Mouse (Mus musculus): ENCODE measurements around the gene Olfr1280. TPM values are rescaled to one million over a fixed set of nuclear protein-coding genes. Genes with fewer than 3 reads are reported as not detected.

Olfr1280 gene
- polyA plus RNA-seq, 1 experiment from 2014 or later, result not detected

DNA sequence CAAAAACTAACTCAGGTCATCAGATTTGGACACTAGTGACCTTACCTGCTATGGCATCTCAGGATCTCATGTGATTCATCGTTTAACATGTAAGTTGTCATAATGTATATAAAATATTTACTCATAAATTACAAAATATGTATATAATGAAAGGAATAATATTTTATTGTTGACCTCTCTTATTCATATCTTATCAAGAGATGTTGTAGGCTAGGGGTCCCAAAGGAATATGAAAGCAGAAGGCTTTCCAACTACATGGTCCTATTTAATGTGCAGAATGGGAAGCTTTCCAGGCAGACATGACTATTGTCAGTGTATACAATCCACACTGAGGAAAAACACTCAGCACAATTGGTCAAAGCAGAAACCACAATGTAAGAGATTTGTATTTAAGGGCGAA, 52.7 kb downstream of the Olfr1280 start, which contains the start of gene Olfr1283:
TSS of gene Olfr1283 (plus strand) at position 301 of the 400 bp plus-strand sequence.
- no peak within 1 kb of the TSS for H3K4me2 ChIP-seq (ENCODE audit: low read length)
- WGBS, result 61% methylated on average over 2 of the region's 2 CpGs
- ATAC-seq (ENCODE audit: insufficient number of reproducible peaks, insufficient read depth, low FRiP score, low read depth), result no peak

GRCm38 (mm10) chr2:111375222-111375621, 61.4 kb downstream of the Olfr1280 start, which contains the start of gene Olfr1284:
Gene Olfr1284, plus strand, starts transcription at chr2:111375522.
- Histone ChIP-seq H3K36me3 (ENCODE audit: control insufficient read depth, insufficient read depth, low read length) (no peaks in the 10 kb centered on the region), H3K4me1 (ENCODE audit: control insufficient read depth in 2 of 2, insufficient read depth in 2 of 2, low read length in 2 of 2) (no peaks in the 10 kb centered on the region), H3K9ac (ENCODE audit: low read length) (no peak within 1 kb of the TSS), H3K4me3 (ENCODE audit: control insufficient read depth in 1 of 2, insufficient read depth in 1 of 2, low read depth in 1 of 2, low read length in 2 of 2) (no peak within 1 kb of the TSS), H3K27ac (replicated peaks in 1 of 2; ENCODE audit: control insufficient read depth in 1 of 2, insufficient read depth in 1 of 2, low read depth in 2 of 2, low read length in 2 of 2) (no peak within 1 kb of the TSS), H3K9me3 (ENCODE audit: control insufficient read depth, low read length) (no peaks in the 10 kb centered on the region), H3K27me3 (ENCODE audit: control insufficient read depth, insufficient read depth, low read length) (no peaks in the 10 kb centered on the region), H3K4me2 (ENCODE audit: low read length) (no peak within 1 kb of the TSS)
- 76% methylated on average over 1 of the region's 1 CpGs for WGBS
- ATAC-seq (ENCODE audit: insufficient number of reproducible peaks, insufficient read depth, low FRiP score, low read depth), result no peak

More for the DNA sequence above, 52.7 kb downstream of the Olfr1280 start, which contains the start of gene Olfr1283:
- Histone ChIP-seq H3K27me3 (ENCODE audit: control insufficient read depth, insufficient read depth, low read length) (no peaks in the 10 kb centered on the region), H3K4me1 (ENCODE audit: control insufficient read depth in 2 of 2, insufficient read depth in 2 of 2, low read length in 2 of 2) (no peaks in the 10 kb centered on the region), H3K9ac (ENCODE audit: low read length) (no peak within 1 kb of the TSS), H3K4me3 (ENCODE audit: control insufficient read depth in 1 of 2, insufficient read depth in 1 of 2, low read depth in 1 of 2, low read length in 2 of 2) (no peak within 1 kb of the TSS), H3K9me3 (ENCODE audit: control insufficient read depth, low read length) (no peaks in the 10 kb centered on the region), H3K27ac (replicated peaks in 1 of 2; ENCODE audit: control insufficient read depth in 1 of 2, insufficient read depth in 1 of 2, low read depth in 2 of 2, low read length in 2 of 2) (no peak within 1 kb of the TSS), H3K36me3 (ENCODE audit: control insufficient read depth, insufficient read depth, low read length) (no peaks in the 10 kb centered on the region)

Other genes with a start within 250 kb of the Olfr1280 start
- gene Gm13941, start 208.0 kb upstream of the Olfr1280 start, polyA plus RNA-seq (2014; fragmentation: Nextera tagmentation; extraction: Ambion mirVana), result not detected in 2 replicates
- not detected in 2 replicates for gene Gm15130, start 161.1 kb upstream of the Olfr1280 start, polyA plus RNA-seq (2014; fragmentation: Nextera tagmentation; extraction: Ambion mirVana)
- not detected in 2 replicates for gene 4930430A15Rik, start 84.4 kb upstream of the Olfr1280 start, polyA plus RNA-seq (2014; fragmentation: Nextera tagmentation; extraction: Ambion mirVana)
- gene Olfr1275, start 78.7 kb upstream of the Olfr1280 start, polyA plus RNA-seq (2014; fragmentation: Nextera tagmentation; extraction: Ambion mirVana), result not detected in 2 replicates
- not detected in 2 replicates for gene Olfr1276, start 59.5 kb upstream of the Olfr1280 start, polyA plus RNA-seq (2014; fragmentation: Nextera tagmentation; extraction: Ambion mirVana)
- not detected in 2 replicates for gene Olfr1277, start 39.9 kb upstream of the Olfr1280 start, polyA plus RNA-seq (2014; fragmentation: Nextera tagmentation; extraction: Ambion mirVana)
- gene Olfr1278, start 23.9 kb upstream of the Olfr1280 start, polyA plus RNA-seq (2014; fragmentation: Nextera tagmentation; extraction: Ambion mirVana), result not detected in 2 replicates
- gene Olfr1279, start 13.4 kb upstream of the Olfr1280 start, polyA plus RNA-seq (2014; fragmentation: Nextera tagmentation; extraction: Ambion mirVana), result not detected in 2 replicates
- gene Olfr1281, start 12.5 kb downstream of the Olfr1280 start, polyA plus RNA-seq (2014; fragmentation: Nextera tagmentation; extraction: Ambion mirVana), result not detected in 2 replicates
- not detected in 2 replicates for gene Olfr1282, start 22.1 kb downstream of the Olfr1280 start, polyA plus RNA-seq (2014; fragmentation: Nextera tagmentation; extraction: Ambion mirVana)
- gene Olfr1283, start 52.8 kb downstream of the Olfr1280 start, polyA plus RNA-seq (2014; fragmentation: Nextera tagmentation; extraction: Ambion mirVana), result not detected in 2 replicates
- gene Olfr1284, start 61.5 kb downstream of the Olfr1280 start, polyA plus RNA-seq (2014; fragmentation: Nextera tagmentation; extraction: Ambion mirVana), result not detected in 2 replicates
- not detected in 2 replicates for gene Olfr1286, start 109.1 kb downstream of the Olfr1280 start, polyA plus RNA-seq (2014; fragmentation: Nextera tagmentation; extraction: Ambion mirVana)
- gene Olfr1287, start 135.1 kb downstream of the Olfr1280 start, polyA plus RNA-seq (2014; fragmentation: Nextera tagmentation; extraction: Ambion mirVana), result not detected in 2 replicates
- not detected in 2 replicates for gene Olfr1288, start 160.1 kb downstream of the Olfr1280 start, polyA plus RNA-seq (2014; fragmentation: Nextera tagmentation; extraction: Ambion mirVana)
- not detected in 2 replicates for gene Olfr1289, start 166.8 kb downstream of the Olfr1280 start, polyA plus RNA-seq (2014; fragmentation: Nextera tagmentation; extraction: Ambion mirVana)
- not detected in 2 replicates for gene Olfr1290, start 179.8 kb downstream of the Olfr1280 start, polyA plus RNA-seq (2014; fragmentation: Nextera tagmentation; extraction: Ambion mirVana)
- not detected in 2 replicates for gene Olfr1291-ps1, start 183.2 kb downstream of the Olfr1280 start, polyA plus RNA-seq (2014; fragmentation: Nextera tagmentation; extraction: Ambion mirVana)
- gene Olfr1293-ps, start 211.2 kb downstream of the Olfr1280 start, polyA plus RNA-seq (2014; fragmentation: Nextera tagmentation; extraction: Ambion mirVana), result not detected in 2 replicates
- gene Olfr1294, start 226.3 kb downstream of the Olfr1280 start, polyA plus RNA-seq (2014; fragmentation: Nextera tagmentation; extraction: Ambion mirVana), result not detected in 2 replicates